Mouse (Mus musculus): ENCODE data around the gene Akap2.

The Akap2 gene

DNA sequence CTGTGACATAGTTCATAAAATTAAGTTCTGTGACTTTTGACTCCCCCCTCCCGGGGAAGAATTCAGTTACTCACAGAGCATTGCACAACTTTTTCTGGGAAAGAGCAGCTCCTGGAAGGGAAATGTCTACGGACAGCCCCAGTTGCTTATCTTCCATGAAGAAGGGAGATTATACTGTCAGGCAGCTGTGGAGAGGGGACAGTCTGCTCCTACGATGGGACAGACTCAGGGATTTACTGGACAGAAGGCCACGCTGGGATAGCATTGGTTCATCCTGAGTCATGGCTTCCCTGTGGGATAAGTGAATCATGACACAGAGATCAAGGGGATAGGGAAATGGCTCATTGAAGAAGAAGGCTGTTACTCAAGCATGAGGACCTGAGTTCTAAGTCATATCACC, 121.9 kb downstream of the Akap2 start:
- no peak for DNase-seq

DNA sequence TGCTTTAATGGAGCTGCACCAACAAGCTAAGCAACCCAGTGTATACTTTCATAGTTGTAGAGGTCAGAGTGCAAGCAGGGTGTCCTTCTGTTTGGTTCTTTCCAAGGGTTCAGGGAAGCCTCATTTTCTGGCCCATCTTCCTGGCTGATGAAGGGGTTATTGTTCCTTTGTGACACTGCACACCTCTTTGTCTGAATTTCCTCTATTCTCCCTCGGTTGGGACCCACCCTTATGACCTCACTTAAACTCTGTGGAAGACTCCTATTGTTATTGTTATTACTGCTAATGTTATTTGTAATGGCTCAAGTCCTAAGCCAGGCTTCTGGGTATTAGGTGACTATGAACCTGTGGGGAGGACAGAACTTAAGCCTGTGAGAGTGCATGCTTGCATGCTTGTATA, 124.5 kb downstream of the Akap2 start:
- DNase-seq = no peak

GRCm38 (mm10) chr4:57842472-57843305, 125.2 kb downstream of the Akap2 start:
- no peak for DNase-seq

DNA sequence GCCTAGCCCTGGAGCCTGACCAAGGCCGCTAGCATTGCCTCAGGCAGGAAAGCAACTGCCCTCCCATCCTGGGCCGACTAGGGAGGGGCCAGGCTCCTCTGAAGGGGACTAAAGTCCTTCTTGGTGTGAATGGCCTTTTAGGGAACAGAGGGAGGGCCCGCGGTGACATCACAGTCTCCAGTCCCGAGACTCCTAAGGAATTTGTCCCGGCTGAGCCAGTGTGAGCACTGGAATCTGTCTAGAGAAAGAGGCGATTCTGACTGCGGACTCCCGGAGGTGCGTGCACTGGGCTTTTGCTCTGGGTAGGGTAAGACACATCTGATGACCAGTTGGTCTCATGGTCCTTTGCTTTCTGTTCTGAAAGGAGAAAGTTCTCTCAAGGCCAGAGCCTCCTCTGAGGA, 127.6 kb downstream of the Akap2 start:
- no peak for DNase-seq

- no peak for DNase-seq
Measured at GRCm38 (mm10) chr4:57845541-57846210, 128.2 kb downstream of the Akap2 start.

DNA sequence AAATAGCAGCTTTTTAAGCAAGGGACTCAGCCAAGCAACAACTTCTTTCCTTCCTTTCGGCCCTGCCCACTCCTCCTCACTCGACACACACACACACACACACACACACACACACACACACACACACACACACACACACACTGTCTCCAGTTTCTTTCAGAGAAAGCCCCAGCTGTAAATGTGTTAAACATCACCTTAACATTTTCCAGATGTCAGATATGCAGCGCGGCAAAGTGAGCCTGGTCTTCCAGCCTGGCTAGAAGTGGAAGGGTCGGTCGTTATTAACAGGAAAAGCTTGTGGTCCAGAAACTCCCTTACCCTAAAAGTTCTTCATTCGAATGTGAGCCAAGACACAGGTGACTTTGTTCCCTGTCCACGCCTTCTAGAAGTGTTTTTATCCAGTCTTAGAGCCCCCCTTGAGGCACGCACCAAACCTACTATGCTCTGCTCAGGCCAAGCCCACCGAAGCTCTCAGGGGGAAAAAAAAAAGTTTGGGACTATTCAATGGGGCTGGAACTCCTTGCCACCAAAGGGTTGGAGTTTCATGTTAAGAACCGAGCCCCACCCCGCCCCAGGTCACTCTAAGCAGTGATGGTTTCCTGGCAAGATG, 129.0 kb downstream of the Akap2 start:
- DNase-seq = no peak

- DNase-seq = no peak
Measured at GRCm38 (mm10) chr4:57846991-57847422, 129.6 kb downstream of the Akap2 start.

DNA sequence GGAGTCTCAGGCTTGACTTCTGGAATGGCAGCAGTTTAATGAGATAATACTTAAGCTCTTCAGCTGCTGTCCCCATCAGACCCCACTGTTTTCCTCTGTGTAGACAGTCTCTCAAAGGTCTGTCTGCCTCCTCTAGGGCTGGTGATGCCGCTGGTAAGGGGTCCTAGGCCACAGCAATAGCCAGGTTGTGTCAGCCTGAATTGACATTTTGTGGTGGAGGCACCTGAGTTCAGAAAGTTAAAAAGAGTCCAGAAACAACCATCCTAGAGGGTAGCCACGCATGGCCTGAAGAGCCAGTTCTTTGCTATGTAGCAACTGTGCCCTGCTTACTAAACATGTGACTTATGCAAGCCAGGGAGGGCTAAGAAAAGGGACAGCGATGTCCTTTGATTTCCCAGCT, 130.2 kb downstream of the Akap2 start:
- no peak for DNase-seq

- no peak for DNase-seq
Measured at GRCm38 (mm10) chr4:57849465-57849864, 132.0 kb downstream of the Akap2 start.

- no peak for DNase-seq
Measured at GRCm38 (mm10) chr4:57851731-57852130, 134.3 kb downstream of the Akap2 start.

DNA sequence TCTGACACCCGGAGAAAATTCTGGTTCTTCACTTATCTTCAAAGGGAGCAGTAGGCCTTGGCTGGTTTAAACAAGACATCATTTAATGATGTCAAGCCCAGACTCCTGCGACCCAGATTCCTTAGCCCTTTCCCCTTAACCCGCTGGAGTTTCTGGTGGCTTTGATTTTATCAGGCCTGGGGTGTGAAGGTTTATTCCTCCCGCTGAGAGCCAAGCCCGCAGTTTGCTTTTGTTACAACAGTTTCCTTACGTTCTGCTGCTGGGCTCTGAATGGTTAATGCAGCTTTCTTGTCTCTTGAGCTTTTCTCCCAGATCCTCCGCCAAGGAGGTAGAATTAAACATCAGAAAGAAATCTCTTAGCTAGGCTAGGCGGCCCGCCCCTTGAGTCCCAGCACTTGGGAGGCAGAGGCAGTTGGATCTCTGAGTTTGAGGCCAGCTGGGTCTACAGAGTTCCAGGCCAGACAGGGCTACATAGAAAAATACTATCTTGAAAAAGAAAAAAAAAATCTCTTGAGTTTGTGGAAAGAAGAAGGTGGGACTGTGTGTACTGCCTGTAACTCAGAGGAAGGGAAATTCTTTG, 135.1 kb downstream of the Akap2 start:
- no peak for DNase-seq

DNA sequence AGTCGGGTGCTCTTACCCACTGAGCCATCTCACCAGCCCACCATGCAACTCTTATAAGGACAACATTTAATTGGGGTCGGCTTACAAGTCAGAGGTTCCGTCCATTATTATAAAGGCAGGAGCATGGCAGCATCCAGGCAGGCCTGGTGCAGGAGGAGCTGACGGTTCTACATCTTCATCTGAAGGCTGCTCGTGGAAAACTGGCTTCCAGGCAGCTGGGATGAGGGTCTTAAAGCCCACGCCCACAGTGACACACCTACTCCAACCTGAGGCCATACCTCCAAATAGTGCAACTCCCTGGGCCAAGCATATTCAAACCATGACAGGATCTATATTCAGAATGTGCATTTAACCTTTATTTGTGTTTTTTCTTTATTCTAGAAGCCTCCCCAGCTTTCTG, 136.7 kb downstream of the Akap2 start:
- DNase-seq = no peak

GRCm38 (mm10) chr4:57855281-57855941, 138.0 kb downstream of the Akap2 start:
- DNase-seq = no peak

DNA sequence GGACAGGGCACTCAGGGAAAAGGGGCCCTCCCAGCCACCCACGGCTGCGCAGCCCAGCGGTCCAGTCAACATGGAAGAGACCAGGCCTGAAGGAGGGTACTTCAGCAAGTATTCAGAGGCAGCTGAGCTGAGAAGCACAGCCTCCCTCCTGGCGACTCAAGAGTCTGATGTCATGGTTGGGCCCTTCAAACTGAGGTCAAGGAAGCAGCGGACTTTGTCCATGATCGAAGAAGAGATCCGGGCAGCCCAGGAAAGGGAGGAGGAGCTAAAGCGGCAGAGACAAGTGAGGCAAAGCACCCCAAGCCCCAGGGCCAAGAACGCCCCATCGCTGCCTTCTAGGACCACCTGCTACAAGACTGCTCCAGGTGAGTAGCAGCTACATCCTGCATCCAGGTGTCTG, 139.2 kb downstream of the Akap2 start:
- no peak for DNase-seq

- DNase-seq = no peak
Measured at GRCm38 (mm10) chr4:57860204-57860611, 142.8 kb downstream of the Akap2 start.

DNA sequence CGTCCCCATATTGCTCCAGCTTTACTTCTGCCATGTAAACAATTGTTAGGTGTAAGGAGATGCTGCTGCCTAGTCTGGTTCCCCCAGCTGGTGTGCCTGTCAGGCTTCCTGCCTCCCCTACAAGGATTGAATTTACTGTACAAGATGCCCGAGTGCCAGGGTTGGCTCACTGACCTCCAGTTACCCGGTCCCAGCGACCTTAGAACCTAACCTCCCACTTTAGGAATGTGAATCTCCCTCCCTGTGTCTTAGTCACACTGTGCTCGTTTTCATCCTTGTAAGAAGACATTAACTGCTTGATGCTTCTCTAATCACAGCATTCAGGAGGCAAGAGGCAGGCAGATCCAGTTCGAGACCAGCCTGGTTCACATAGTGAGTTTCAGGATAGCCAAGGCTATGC, 143.7 kb downstream of the Akap2 start:
- no peak for DNase-seq

GRCm38 (mm10) chr4:57861856-57862255, 144.4 kb downstream of the Akap2 start:
- no peak for DNase-seq

DNA sequence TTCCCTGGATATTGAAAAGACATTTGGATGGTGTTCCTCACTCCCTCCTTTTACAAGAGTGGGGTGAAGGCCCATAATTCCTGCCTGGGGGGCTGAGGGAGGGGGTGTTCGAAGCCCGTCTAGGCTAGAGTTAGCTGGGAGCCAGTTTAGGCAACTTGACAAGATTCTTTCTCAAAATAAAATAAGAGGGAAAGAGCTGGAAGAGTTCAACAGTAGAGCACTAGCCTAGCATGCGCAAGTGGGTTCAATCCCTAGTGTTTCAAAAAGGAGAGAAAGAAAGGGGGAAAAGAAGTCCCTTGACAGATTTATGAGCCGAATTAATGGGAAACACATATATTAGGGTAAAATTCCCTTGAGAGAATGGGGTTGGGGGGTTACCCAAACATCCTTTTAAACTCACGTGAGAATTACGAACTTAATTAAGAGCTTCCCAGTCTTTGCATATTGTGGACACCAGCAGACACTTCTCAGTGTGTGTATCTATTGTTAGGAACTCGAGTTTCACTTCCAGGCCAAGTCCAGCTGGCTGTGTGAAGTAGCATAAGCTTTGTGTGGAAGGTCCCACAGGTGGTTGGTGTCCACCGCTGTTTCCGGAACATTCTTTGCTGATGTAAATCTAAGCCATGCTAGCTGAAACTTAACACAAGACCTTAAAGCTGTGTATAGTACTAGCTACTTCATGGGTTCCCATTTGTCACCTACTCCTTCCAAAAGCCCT, 145.0 kb downstream of the Akap2 start:
- DNase-seq = no peak

DNA sequence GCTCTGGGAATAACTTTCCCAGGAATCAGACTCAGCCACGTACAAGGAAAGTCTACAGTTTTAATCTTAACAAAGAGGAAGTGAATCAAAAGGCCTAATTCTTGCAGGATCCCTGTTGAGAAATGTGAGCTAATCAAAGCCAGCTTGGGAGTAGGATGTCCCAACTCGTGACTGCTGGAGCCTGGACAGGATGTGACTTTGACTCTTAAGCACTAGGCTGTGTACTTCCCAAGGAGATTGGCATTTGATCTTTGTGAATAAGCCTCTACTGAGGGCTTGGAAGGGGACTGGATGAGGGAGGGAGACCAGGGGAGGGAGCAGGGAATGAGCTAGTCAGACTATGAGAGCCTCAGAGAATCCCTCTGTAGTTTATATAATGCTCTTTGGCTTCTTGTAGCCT, 148.6 kb downstream of the Akap2 start:
- DNase-seq = no peak

DNA sequence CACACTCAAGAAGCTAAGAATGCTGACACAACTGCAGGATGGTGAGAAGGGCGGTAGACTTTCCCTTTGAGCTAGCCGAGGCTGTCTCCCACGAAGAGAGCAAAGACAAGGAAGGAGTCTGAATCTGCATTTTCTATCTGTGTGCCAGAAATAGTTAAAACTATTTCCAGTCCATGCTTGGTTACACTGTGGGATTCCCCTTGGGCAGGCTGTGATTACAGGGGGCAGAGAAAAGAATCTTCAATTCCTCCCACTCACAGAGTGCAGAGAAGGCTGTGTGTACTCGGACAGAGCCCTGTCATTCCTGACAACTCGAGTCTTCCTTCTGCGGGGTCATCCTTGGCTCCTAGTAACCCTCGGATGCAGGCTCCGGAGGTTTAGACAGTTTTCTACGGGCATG, 149.5 kb downstream of the Akap2 start:
- DNase-seq = no peak

DNA sequence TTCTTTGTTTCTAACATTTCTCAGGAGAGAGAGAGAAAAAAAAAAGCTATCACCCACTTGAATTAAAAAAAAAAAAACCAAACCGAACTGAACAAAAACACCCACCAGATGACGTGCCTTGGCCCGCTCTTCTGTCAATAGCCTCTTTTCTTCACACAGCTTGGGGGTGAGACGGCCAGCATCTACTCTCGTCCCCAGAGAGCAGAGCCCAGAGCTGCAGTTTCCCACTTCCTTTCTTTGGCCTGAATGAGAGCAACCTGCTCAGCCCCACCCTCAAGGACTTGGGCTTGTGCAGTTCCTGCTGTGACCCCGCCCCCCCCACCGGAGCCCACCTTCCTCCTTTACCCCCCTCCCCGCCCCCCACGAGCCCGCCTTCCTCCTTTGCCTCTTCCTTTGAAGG, 150.0 kb downstream of the Akap2 start:
- peak; percentile 24 to 54 for DNase-seq

DNA sequence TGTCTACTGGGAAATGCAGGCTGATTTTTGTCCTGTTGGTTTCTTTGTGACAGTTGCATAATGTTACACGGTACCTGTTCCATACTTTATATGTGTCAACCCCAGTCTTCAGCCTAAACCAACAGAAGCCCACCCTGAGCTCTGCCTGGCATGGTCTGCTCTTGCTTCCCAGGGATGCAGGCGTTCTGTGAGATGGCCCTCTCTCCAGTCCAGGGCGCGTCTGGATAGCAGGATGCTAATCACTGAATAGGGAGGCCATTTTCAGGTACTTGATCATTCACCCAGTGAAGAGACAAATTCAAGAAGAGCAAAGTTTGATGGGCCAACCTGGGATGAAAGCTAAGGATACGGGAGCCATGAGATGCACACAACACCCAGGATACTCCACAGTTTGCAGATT, 161.7 kb downstream of the Akap2 start:
- no peak for DNase-seq
